Mouse (Mus musculus): ENCODE measurements at regions not wholly inside any gene's neighbourhood (a gene's known extent, or its start where the extent isn't known, plus 50 kb on each side); places are given as distances from the start of the nearest gene placed in this dataset.

DNA sequence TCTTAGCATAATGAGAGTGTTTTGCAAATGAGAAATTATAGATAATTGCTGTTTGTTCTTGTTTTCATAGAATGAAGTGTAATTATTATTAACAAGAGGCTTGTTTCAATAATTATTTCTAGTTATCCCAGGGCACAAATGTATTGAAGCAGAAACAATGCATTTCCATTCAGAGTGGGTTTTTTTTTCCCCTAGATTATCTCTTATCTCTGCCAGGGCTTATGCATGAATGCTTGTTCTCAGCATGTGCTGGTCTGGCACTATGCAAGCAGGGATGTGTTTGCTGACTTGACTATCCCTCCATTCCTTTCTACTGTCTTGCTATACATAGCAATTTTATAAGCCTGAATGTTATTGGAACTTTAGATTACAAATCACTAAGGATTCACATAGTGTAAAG, 971.4 kb downstream of the Mat2b start:
- TF ChIP-seq EP300 (optimal IDR thresholded peaks at IDR 0.05) = no peak
- TF ChIP-seq CTCF (IDR thresholded peaks at IDR 0.05; ENCODE audit: low read depth) = no peak
